Mouse (Mus musculus) hindbrain, embryonic 14.5 days (tissue): Measurements from ENCODE around the gene Trir. TPM values are rescaled to one million over a fixed set of nuclear protein-coding genes. Genes with fewer than 3 reads are reported as not detected.
A peak's percentile ranks its signal among the peaks of the same experiment; 100 is the strongest.

Experiments used
- ATAC-seq: fragments of 200-750 bp; cut with Nextera tagmentation; 2 replicates; pipeline ENCODE4 v1.8.0; 2017; ENCODE audit warnings: moderate number of reproducible peaks, mild to moderate bottlenecking, moderate TSS enrichment, moderate library complexity; ENCODE audit not compliant: low FRiP score
- DNase-seq: peaks from one replicate; pipeline ENCODE4 v3.0.0-alpha.2; 2015; ENCODE audit warnings: low spot score
- H3K27ac ChIP-seq: fragments of 300-500 bp; sonication (generic); 2 replicates; pipeline ENCODE4 v1.5.1; 2014; ENCODE audit warnings: mild to moderate bottlenecking, moderate library complexity
- H3K27me3 ChIP-seq: fragments of 300-500 bp; sonication (generic); 2 replicates; pipeline ENCODE4 v1.6.1; 2014; ENCODE audit warnings: mild to moderate bottlenecking, low read length, mixed read lengths; ENCODE audit not compliant: control insufficient read depth, insufficient read depth
- H3K36me3 ChIP-seq: fragments of 300-500 bp; sonication (generic); replicated peaks from 2 replicates; pipeline ENCODE4 v1.6.1; 2014; ENCODE audit not compliant: control insufficient read depth, insufficient read depth
- H3K4me1 ChIP-seq: fragments of 300-500 bp; sonication (generic); replicated peaks from 2 replicates; pipeline ENCODE4 v1.6.1; 2014; ENCODE audit warnings: antibody characterized with exemption, low read length, mixed read lengths; ENCODE audit not compliant: control insufficient read depth, insufficient read depth
- H3K4me2 ChIP-seq: fragments of 300-500 bp; sonication (generic); replicated peaks from 2 replicates; pipeline ENCODE4 v1.6.1; 2014; ENCODE audit warnings: mild to moderate bottlenecking, moderate library complexity
- H3K4me3 ChIP-seq: fragments of 300-500 bp; sonication (generic); replicated peaks from 2 replicates; pipeline ENCODE4 v1.5.1; 2014; ENCODE audit warnings: mild to moderate bottlenecking, low read length
- H3K9ac ChIP-seq: fragments of 300-500 bp; sonication (generic); 2 replicates; pipeline ENCODE4 v1.6.1; 2014
- H3K9me3 ChIP-seq: fragments of 300-500 bp; sonication (generic); 2 replicates; pipeline ENCODE4 v1.6.1; 2016; ENCODE audit warnings: low read length; ENCODE audit not compliant: control insufficient read depth
- WGBS: fragments of 180-500 bp; shearing (Covaris S2); extraction: QIAGEN DNeasy Blood & Tissue Kit; methylation state at CpG from one replicate; pipeline ENCODE4 v1.1.7; 2014; 5-methylcytosine and 5-hydroxymethylcytosine counted together
- polyA plus RNA-seq: library from polyadenylated mRNA; unstranded; fragments of >200 nt; fragmentation: Nextera tagmentation; extraction: Ambion mirVana; gene quantifications from 2 replicates; pipeline ENCODE4 v1.2.1, GENCODE M21; 2014

Trir gene
- polyA plus RNA-seq, 1 experiment from 2014 or later = 162 TPM

GRCm38 (mm10) chr8:85014431-85014830, 12.2 kb upstream of the Trir start, which contains the start of gene Best2:
TSS of gene Best2 (minus strand) at chr8:85014531.
- Histone ChIP-seq H3K27ac (no peak within 1 kb of the TSS), H3K4me1 (no peaks in the 10 kb centered on the region), H3K9me3 (no peaks in the 10 kb centered on the region), H3K4me3 (peak within 1 kb of the TSS; percentile 28), H3K4me2 (peak within 1 kb of the TSS; percentile 68), H3K9ac (peak within 1 kb of the TSS; percentile 53; the same call in 1 of the 2 replicates), H3K27me3 (peaks cover 24% of the 10 kb centered on the region), H3K36me3 (peaks cover 20% of the 10 kb centered on the region)
- DNase-seq (no peak), ATAC-seq (no peak)
- 60% methylated on average over 2 of the region's 2 CpGs for WGBS

- H3K36me3 ChIP-seq = peaks cover 43% of the 10 kb centered on the region
- H3K4me1 ChIP-seq = no peaks in the 10 kb centered on the region
- no peak overlapping the region for H3K27ac ChIP-seq
- ATAC-seq (no peak), DNase-seq (no peak)
- peaks cover 10% of the 10 kb centered on the region for H3K27me3 ChIP-seq
- H3K9me3 ChIP-seq = no peaks in the 10 kb centered on the region
- WGBS = 68% methylated on average over 10 of the region's 10 CpGs
- H3K9ac ChIP-seq = no peak overlapping the region
- no peak overlapping the region for H3K4me2 ChIP-seq
- no peak overlapping the region for H3K4me3 ChIP-seq
Measured at GRCm38 (mm10) chr8:85016724-85017123, 9.9 kb upstream of the Trir start.

GRCm38 (mm10) chr8:85017209-85017608, 9.4 kb upstream of the Trir start:
- Histone ChIP-seq H3K9me3 (no peaks in the 10 kb centered on the region), H3K4me2 (no peak overlapping the region), H3K36me3 (peaks cover 48% of the 10 kb centered on the region), H3K27ac (no peak overlapping the region), H3K4me1 (no peaks in the 10 kb centered on the region), H3K9ac (no peak overlapping the region), H3K27me3 (peaks cover 8% of the 10 kb centered on the region), H3K4me3 (no peak overlapping the region)
- DNase-seq = no peak
- ATAC-seq = no peak
- WGBS = 49% methylated on average over 5 of the region's 5 CpGs

GRCm38 (mm10) chr8:85021514-85022055, 5.0 kb upstream of the Trir start:
- ATAC-seq (no peak), DNase-seq (no peak)
- H3K4me1 ChIP-seq = peaks cover 19% of the 10 kb centered on the region
- H3K27me3 ChIP-seq = no peaks in the 10 kb centered on the region
- H3K9ac ChIP-seq = no peak overlapping the region
- WGBS = 95% methylated on average over 3 of the region's 3 CpGs
- H3K9me3 ChIP-seq = no peaks in the 10 kb centered on the region
- no peak overlapping the region for H3K4me2 ChIP-seq
- H3K27ac ChIP-seq = no peak overlapping the region
- no peak overlapping the region for H3K4me3 ChIP-seq
- H3K36me3 ChIP-seq = peaks cover 67% of the 10 kb centered on the region

GRCm38 (mm10) chr8:85023846-85024245, 2.8 kb upstream of the Trir start:
- Histone ChIP-seq H3K27me3 (no peaks in the 10 kb centered on the region), H3K36me3 (peaks cover 53% of the 10 kb centered on the region), H3K9ac (0 out of 2 replicates have a peak overlapping the region, but pooled peaks have one; percentile 83), H3K9me3 (no peaks in the 10 kb centered on the region), H3K4me3 (peak overlapping the region; percentile 88; the same call in 1 of the 2 replicates), H3K4me1 (peaks cover 29% of the 10 kb centered on the region), H3K4me2 (peak overlapping the region; percentile 86), H3K27ac (no peak overlapping the region)
- no peak for ATAC-seq
- WGBS = 91% methylated on average over 3 of the region's 3 CpGs
- no peak for DNase-seq

- DNase-seq (peak; percentile 89), ATAC-seq (peak; percentile 89)
- 8% methylated on average over 30 of the region's 30 CpGs for WGBS
- peaks cover 33% of the 10 kb centered on the region for H3K4me1 ChIP-seq
- H3K4me3 ChIP-seq = peak within 1 kb of the TSS; percentile 88
- H3K27ac ChIP-seq = peak within 1 kb of the TSS; percentile 69
- H3K9me3 ChIP-seq = no peaks in the 10 kb centered on the region
- H3K9ac ChIP-seq = peak within 1 kb of the TSS; percentile 83
- H3K27me3 ChIP-seq = no peaks in the 10 kb centered on the region
- peak within 1 kb of the TSS; percentile 86 for H3K4me2 ChIP-seq
- peaks cover 45% of the 10 kb centered on the region for H3K36me3 ChIP-seq
Measured at GRCm38 (mm10) chr8:85025098-85025932, 1.3 kb upstream of the Trir start, which contains the start of gene Asna1. TSS of gene Asna1 (minus strand) at chr8:85025281.

GRCm38 (mm10) chr8:85027516-85027855, 863 bp downstream of the Trir start:
- peak overlapping the region; percentile 91 for H3K27ac ChIP-seq
- H3K4me2 ChIP-seq = peak overlapping the region; percentile 86
- ATAC-seq (no peak), DNase-seq (no peak)
- H3K9me3 ChIP-seq = no peaks in the 10 kb centered on the region
- WGBS = 2% methylated on average over 13 of the region's 13 CpGs
- H3K4me1 ChIP-seq = peaks cover 33% of the 10 kb centered on the region
- no peaks in the 10 kb centered on the region for H3K27me3 ChIP-seq
- H3K4me3 ChIP-seq = peak overlapping the region; percentile 100
- H3K36me3 ChIP-seq = peaks cover 45% of the 10 kb centered on the region
- peak overlapping the region; percentile 100 for H3K9ac ChIP-seq

GRCm38 (mm10) chr8:85027922-85028321, 1.3 kb downstream of the Trir start:
- Histone ChIP-seq H3K4me1 (peaks cover 33% of the 10 kb centered on the region), H3K9ac (peak overlapping the region; percentile 100), H3K27ac (no peak overlapping the region; the same call in 1 of the 2 replicates), H3K36me3 (peaks cover 45% of the 10 kb centered on the region), H3K9me3 (no peaks in the 10 kb centered on the region), H3K27me3 (no peaks in the 10 kb centered on the region), H3K4me3 (peak overlapping the region; percentile 100), H3K4me2 (peak overlapping the region; percentile 86)
- DNase-seq (peak; percentile 32), ATAC-seq (no peak)
- 16% methylated on average over 2 of the region's 2 CpGs for WGBS

GRCm38 (mm10) chr8:85029271-85029670, 2.6 kb downstream of the Trir start:
- H3K9ac ChIP-seq = peak overlapping the region; percentile 100; the same call in 1 of the 2 replicates
- ATAC-seq = no peak
- no peak for DNase-seq
- peaks cover 38% of the 10 kb centered on the region for H3K36me3 ChIP-seq
- no peak overlapping the region for H3K4me3 ChIP-seq
- no peaks in the 10 kb centered on the region for H3K9me3 ChIP-seq
- peak overlapping the region; percentile 86 for H3K4me2 ChIP-seq
- WGBS = 92% methylated on average over 14 of the region's 14 CpGs
- H3K27me3 ChIP-seq = no peaks in the 10 kb centered on the region
- no peak overlapping the region for H3K27ac ChIP-seq
- peaks cover 28% of the 10 kb centered on the region for H3K4me1 ChIP-seq
